Comparison of ENCODE assay signal across 16 mouse cellular contexts in genomic region chr1:42498901-42499300, GRCm38 (mm10).
"Had no signal": no experiment of that assay in that cellular context is flagged by ENCODE, and none has a peak within 500 bp of the region (broad histone marks: within the 10 kb centered on the region; RNA-seq: fewer than 3 reads in every experiment).

No protein-coding gene starts in this region.

- H3K9ac ChIP-seq: liver, embryonic 13.5 days; midbrain, embryonic 12.5 days; midbrain, embryonic 15.5 days; neural tube, embryonic 13.5 days; stomach, embryonic 15.5 days had no signal

- H3K4me1 ChIP-seq: liver, embryonic 13.5 days; midbrain, embryonic 12.5 days; midbrain, embryonic 15.5 days; neural tube, embryonic 13.5 days; stomach, embryonic 15.5 days had no signal

- H3K4me3 ChIP-seq: left cerebral cortex, adult 2 months; liver, embryonic 13.5 days; midbrain, embryonic 12.5 days; midbrain, embryonic 15.5 days; myocyte; neural tube, embryonic 13.5 days; stomach, embryonic 15.5 days had no signal

- H3K27ac ChIP-seq: left cerebral cortex, adult 2 months; liver, embryonic 13.5 days; midbrain, embryonic 12.5 days; midbrain, embryonic 15.5 days; neural tube, embryonic 13.5 days; stomach, embryonic 15.5 days had no signal

- H3K27me3 ChIP-seq: liver, embryonic 13.5 days; midbrain, embryonic 12.5 days; midbrain, embryonic 15.5 days; neural tube, embryonic 13.5 days; stomach, embryonic 15.5 days had no signal

- H3K9me3 ChIP-seq: liver, embryonic 13.5 days; midbrain, embryonic 12.5 days; midbrain, embryonic 15.5 days; neural tube, embryonic 13.5 days; stomach, embryonic 15.5 days had no signal

- H3K4me2 ChIP-seq: liver, embryonic 13.5 days; midbrain, embryonic 12.5 days; midbrain, embryonic 15.5 days; neural tube, embryonic 13.5 days; stomach, embryonic 15.5 days had no signal

- ATAC-seq: intestine, postnatal 0 days; midbrain, embryonic 15.5 days had no signal

- H3K36me3 ChIP-seq: liver, embryonic 13.5 days; midbrain, embryonic 12.5 days; midbrain, embryonic 15.5 days; neural tube, embryonic 13.5 days; stomach, embryonic 15.5 days had no signal

- DNase-seq: layer of hippocampus, postnatal 36 days; liver, embryonic 13.5 days; lung, adult 2 months; lung, postnatal 14 days; lung, postnatal 4 days; retina, postnatal 1 day; right cerebral cortex, postnatal 25 days; spleen, adult 18-20 months; thymus, postnatal 36 days had no signal
